Mouse (Mus musculus): ENCODE results near the gene Tspan11.

- TF ChIP-seq POLR2A (IDR thresholded peaks at IDR 0.05; ENCODE audit: control insufficient read depth, extremely low read depth, insufficient read depth, low read length, poor library complexity): no peak
- no peak for TF ChIP-seq CTCF (IDR thresholded peaks at IDR 0.05; ENCODE audit: borderline replicate concordance, control insufficient read depth, extremely low read depth, insufficient read depth, low read length, poor library complexity)
These were observed 45.3 kb downstream of the Tspan11 start for GRCm38 (mm10) chr6:127932697-127933096.

Measured in thymus, adult 2 months (tissue).